Mouse (Mus musculus): ENCODE measurements around the gene Gm5935.
"Not testable (repeated sequence)": the region's sequence is repeated elsewhere in the genome, so short reads cannot be mapped to it uniquely, and the experiment has no call there.

Gene Gm5935

GRCm38 (mm10) chrX:24775064-24775463 lies at the start of gene Gm5935:
Gene Gm5935, minus strand, starts transcription at chrX:24775164.
- DNase-seq (ENCODE audit: low spot score): not testable (repeated sequence)

Measured in adipocyte (in vitro differentiated cells).